Mouse (Mus musculus) cerebellum, postnatal 25 days (tissue): Measurements from ENCODE around the gene Kcnv2.

Source experiments
- DNase-seq, 2 experiments: peaks; one replicate each; pipeline ENCODE4 v3.0.0; 2021; ENCODE audit warnings: mixed read lengths in 2 of 2

The Kcnv2 gene

DNA sequence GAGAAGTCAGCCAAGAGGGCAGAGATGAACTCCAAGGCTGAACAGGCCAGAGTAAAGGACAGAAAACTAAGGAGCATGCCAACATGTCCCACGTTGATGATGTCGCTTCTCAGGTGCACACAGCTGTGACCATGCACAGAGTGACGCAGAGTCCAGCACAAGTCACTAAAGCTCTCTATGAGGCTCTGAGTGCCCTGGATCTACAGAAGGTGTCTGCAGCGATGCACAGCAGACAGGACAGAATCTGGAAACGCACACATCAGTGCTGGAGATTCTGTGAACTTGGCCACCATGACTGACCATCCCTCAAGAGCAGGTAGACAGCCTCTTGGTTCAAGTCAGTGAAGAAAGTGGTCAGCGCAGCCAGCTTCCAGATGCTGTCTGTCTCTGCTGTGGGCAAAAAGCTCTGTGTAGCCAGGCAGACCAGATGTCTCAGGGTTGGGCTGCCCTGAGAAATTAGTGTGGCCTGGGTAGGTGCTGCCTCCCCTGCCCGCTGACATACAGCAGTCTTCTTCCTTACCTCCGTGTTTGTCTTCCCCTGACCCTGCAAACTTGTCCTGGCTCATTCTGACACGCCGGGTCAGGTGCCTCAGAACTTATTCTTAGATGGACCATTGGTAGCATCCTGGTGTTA is 43.8 kb downstream of the Kcnv2 start:
- no peak for DNase-seq

DNA sequence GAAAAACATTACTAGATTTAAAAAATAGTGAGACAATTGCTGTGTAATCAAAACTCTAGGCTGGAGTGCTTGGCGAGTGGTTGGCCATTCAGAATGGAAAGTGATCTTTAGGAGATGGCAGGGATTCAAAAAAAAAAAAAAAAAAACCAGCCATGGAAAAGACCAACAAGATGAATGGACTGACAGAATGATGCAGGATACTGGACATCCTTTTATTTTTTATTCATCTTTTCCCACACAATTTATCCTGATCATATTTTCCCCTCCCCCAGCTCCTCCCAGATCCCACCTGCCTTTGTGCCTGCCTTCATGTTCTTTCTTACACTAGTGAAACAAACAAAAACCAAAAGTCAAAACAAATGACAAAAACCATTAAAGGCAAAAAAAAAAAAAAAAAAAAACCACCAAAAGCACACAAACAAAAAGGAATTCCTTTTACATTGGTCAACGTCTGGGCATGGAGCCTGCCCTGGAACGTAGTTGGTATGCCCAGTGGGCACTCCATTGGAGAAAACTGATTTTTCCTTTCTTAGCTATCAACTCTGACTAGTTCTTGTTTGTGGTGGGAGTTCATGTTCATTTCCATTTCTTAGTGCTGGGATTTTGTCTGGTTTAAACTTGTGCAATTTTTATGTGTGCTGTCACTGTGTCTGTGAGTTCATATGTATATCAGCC is 47.2 kb downstream of the Kcnv2 start:
- no peak for DNase-seq

DNA sequence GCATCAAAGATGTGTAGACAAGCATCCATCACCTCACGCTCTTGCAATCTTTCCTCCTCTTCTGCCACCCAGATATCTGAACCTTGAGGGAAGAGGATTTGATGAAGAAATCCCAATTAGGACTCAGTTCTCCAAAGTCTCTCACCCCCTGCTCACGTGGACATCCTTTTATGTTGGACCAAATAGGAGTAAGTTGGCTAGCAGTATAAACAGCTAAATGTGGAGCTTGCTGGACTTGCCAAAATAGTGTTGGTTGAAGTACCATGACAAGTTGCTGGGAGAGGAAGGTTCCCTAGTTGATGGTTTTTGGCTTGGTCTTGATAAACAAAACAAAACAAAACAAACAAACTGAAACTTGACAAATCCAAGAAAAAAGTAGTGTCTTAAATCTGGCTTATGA is 47.8 kb downstream of the Kcnv2 start:
- DNase-seq: no peak

DNA sequence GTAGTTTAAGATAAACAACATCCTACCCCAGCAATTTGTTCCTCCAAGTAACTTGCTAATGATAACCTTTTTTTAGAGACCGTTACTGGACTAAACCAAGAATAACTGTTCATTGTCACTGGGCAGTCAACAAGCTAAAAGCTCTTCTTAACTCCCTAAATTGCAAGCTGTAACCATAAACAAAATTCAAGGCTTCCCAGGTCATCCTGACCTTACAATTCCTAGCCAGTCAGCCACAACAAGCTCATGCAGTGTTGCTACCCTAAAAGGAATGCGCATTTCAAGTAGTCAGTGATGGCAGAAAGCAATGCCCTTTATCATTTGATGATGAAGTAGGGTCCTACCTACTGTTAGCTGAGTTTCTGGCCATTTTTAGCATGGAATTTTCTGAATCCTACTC is 48.4 kb downstream of the Kcnv2 start:
- DNase-seq: no peak

DNA sequence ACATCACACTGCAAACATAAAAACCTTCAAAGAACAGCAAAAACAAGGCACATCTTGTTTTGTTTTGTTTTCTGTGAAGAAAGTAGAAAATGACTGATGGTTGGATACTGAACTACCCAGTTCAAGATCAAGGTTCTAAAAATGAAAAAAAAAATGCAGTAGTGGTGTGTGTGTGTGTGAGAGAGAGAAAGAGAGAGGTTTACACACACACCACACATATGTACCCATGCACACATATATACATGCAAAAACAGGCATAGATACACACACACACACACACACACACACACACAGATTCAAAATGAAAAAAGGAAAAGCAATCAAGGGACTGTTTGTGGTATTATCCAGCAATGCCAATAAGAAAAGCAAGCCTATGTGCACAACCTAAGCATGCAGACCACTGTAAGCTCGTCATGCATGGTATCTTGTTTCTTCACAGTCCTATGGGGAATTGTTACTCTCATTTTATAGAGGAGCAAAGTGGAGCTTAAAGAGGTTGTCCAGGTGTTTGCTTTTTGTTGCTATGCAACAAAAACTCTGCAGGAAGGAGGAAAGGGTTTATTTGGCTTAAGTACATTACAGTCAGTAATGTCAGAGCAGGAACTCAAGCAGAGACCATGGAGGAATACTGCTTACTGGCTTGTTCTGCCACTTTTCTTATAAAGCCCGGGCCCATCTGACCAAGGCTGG is 57.5 kb downstream of the Kcnv2 start:
- DNase-seq: no peak

DNA sequence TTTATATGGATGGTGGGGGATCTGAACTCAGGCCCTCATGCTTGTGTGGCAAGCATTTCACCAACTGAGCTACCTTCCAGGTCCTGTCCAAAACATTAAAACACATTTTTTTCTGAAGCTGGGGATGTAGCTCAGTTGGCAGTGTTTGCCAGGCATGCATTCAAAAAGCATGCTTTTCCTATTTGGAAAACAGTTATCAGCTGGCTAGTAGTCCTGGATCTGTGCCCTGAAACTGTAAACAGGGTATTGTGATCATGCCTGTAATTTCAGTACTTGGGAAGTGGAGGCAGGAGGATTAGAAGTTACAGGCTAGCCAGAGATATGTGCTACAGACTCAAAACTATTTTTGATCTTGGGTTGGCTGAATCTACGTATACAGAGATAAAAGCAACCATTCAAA is 59.7 kb downstream of the Kcnv2 start:
- DNase-seq: no peak

DNA sequence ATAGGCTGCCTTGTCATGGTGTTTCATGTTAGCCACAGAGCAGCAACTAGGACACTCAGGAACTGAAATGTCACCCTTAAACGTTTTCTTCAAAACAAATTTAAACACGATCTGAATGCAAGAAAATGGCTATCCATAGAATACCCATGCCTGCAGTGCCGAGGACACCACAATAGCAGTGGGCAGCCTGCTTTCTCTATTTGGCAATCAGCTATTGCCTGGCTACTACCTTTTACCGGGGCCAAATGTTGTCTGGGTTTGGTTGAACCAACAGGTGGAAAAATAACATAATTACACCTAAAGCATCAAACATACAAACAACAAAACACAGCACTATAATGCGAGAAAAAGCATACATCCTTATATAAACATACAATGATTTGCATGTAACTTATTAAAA is 60.9 kb downstream of the Kcnv2 start:
- peak in 1 of 2 experiments; percentile 1 for DNase-seq

DNA sequence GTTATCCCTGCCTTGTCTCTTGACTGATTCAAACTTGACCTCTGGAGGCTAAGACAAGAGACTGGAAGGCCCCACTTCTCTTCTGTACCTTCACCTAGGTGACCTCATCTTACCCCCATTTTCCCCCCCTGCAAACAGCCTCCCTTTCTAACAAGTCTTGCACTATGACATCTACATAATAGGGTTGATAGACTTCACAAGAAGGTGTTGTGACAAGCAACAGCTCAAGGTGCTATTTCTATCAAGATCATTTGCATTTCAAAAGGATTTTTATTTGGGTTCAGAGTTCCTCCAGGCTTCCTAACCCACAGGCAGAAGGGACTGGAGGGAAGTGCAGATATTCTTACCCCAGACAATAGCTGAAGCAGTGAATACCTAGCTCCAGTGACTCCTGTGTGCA is 62.9 kb downstream of the Kcnv2 start:
- DNase-seq: no peak
